8 mouse cellular contexts compared by ENCODE assay signal in the genomic region with DNA sequence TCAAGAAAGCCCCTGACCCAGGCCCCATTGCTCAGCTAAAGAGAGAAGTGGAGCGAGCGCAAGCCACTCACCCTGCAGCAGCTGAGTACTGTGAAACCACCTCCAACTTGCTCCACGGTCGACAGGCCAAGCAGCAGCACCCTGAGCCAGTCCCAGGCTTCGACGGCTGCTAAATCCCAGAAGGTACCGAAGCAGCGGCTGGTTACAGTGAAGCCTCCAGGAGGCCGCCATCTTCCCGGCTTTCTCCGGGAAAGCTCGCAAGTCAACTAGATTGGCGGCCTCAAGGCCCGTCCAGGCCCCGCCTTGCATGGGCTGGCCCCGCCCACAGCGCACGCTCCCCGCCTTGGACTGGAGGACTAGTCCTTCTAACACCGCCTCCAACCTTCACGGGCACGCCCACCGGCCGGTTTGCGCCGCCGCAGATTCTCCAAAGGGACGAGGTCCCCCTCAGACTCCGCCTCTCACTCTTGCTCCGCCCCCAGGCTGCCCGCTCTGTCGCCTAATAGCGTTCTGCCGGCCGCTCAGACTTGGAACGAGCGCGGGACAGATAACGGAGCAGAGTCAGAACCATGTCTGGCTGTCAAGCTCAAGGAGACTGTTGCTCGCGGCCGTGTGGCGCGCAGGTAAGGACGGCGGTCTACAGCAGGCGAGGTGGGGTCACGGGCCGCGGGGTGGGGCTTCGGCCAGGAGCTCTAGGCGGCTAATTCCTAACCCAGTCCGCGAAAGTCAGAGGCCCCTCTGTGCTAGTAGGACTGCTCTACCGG. TPM values are rescaled to one million over a fixed set of nuclear protein-coding genes. Genes with fewer than 3 reads are reported as not detected.
DNase-seq lines count a peak whose midpoint lies in the region; ATAC-seq lines count a peak whose summit lies in the region.

A gene (minus strand): TSS at position 295 of the 764 bp plus-strand sequence.
A gene (plus strand): TSS at position 457 of the 764 bp plus-strand sequence.

- H3K9ac ChIP-seq in lung, embryonic 16.5 days (ENCODE audit: low read length), result peak within 1 kb of the TSS; percentile 87

- peak within 1 kb of the TSS; percentile 85 for H3K4me3 ChIP-seq in lung, embryonic 16.5 days (ENCODE audit: low read length)

- H3K9me3 ChIP-seq in lung, embryonic 16.5 days (ENCODE audit: control insufficient read depth, low read length), result no peaks in the 10 kb centered on the region

- under 1% methylated on average over 55 of the region's 55 CpGs for WGBS in lung, embryonic 16.5 days

- H3K4me2 ChIP-seq in lung, embryonic 16.5 days (ENCODE audit: low read depth, low read length), result peak within 1 kb of the TSS; percentile 68

- H3K4me1 ChIP-seq in lung, embryonic 16.5 days (replicated peaks; ENCODE audit: control insufficient read depth, insufficient read depth, low read length), result peaks cover 8% of the 10 kb centered on the region

- no peaks in the 10 kb centered on the region for H3K27me3 ChIP-seq in lung, embryonic 16.5 days (ENCODE audit: control insufficient read depth, insufficient read depth, low read depth, low read length)

- DNase-seq in MEL-GATA-1-ER (ENCODE audit: extremely low read depth, low read depth), result peak; percentile 90
- DNase-seq in cerebellum, adult 8-10 months, result peak; percentile 100
- DNase-seq in forelimb bud, embryonic 11.5 days (ENCODE audit: low read depth, low spot score), result peak; percentile 98
- peak; percentile 97 for DNase-seq in layer of hippocampus, adult 9-10 months (ENCODE audit: low spot score)
- DNase-seq in ovary, postnatal 10 days (ENCODE audit: low spot score), result peak; percentile 99
- DNase-seq in thymus, postnatal 10 days (ENCODE audit: low spot score in 2 of 2), result peak; percentile 99

- H3K36me3 ChIP-seq in lung, embryonic 16.5 days (ENCODE audit: control insufficient read depth, insufficient read depth, low read length), result no peaks in the 10 kb centered on the region

- peak within 1 kb of the TSS; percentile 82 for H3K27ac ChIP-seq in lung, embryonic 16.5 days (ENCODE audit: low read length)

- ATAC-seq in hematopoietic stem cell, adult 5-6 weeks (replicated peaks in 1 of 2; ENCODE audit: insufficient read depth in 1 of 2, low FRiP score in 2 of 2, low TSS enrichment in 1 of 2, low read depth in 1 of 2, poor library complexity in 2 of 2, severe bottlenecking in 2 of 2), result peak; percentile 97 to 98
- peak; percentile 99 for ATAC-seq in lung, embryonic 16.5 days (ENCODE audit: low read depth)

RNA-seq across cellular contexts. Expression of the first gene that starts in this region (rescaled TPM):
- total RNA-seq in hematopoietic stem cell, adult 5-6 weeks (2017), result 24.5 and 33.7 TPM in 2 replicates
- 40.1 and 42.4 TPM in 2 replicates for polyA plus RNA-seq in lung, embryonic 16.5 days (2015; fragmentation: Nextera tagmentation; extraction: Ambion mirVana)

RNA-seq across cellular contexts. Expression of the second gene that starts in this region (rescaled TPM):
- total RNA-seq in hematopoietic stem cell, adult 5-6 weeks (2017), result 21.6 and 29.8 TPM in 2 replicates
- polyA plus RNA-seq in lung, embryonic 16.5 days (2015; fragmentation: Nextera tagmentation; extraction: Ambion mirVana), result 74.4 and 81.8 TPM in 2 replicates

Comparison
In these comparisons a context has a peak if more than half of its experiments do, and no peak if none do; other contexts are left out.
1. Peak in every context shown above with its lines: DNase-seq, ATAC-seq, H3K4me3 ChIP-seq and H3K27ac ChIP-seq.